Mouse (Mus musculus) gonadal fat pad, adult 2 months (tissue): ENCODE data around the gene Lrg1. TPM values are rescaled to one million over a fixed set of nuclear protein-coding genes. Genes with fewer than 3 reads are reported as not detected.

ENCODE experiments used
- DNase-seq: peaks from one replicate; pipeline ENCODE4 v3.0.0-alpha.2; 2012; ENCODE audit warnings: low read depth
- polyA plus RNA-seq: library from polyadenylated mRNA; depleted of rRNA; stranded (reverse); fragments of >200 nt; gene quantifications from 2 replicates; pipeline ENCODE4 v1.2.3, GENCODE M21; 2012

Lrg1 gene
- polyA plus RNA-seq, 1 experiment: 347 TPM

- DNase-seq: no peak
These were observed 14.8 kb upstream of the Lrg1 start for GRCm38 (mm10) chr17:56136558-56136957.

- DNase-seq: no peak
These were observed 12.7 kb upstream of the Lrg1 start for GRCm38 (mm10) chr17:56134463-56134971.

GRCm38 (mm10) chr17:56133457-56134363, 11.9 kb upstream of the Lrg1 start:
- DNase-seq: no peak

- no peak for DNase-seq
These were observed 10.9 kb upstream of the Lrg1 start for GRCm38 (mm10) chr17:56132661-56133060.

- DNase-seq: no peak
These were observed 10.0 kb upstream of the Lrg1 start for GRCm38 (mm10) chr17:56131814-56132213.

- DNase-seq: no peak
These were observed 9.3 kb upstream of the Lrg1 start for GRCm38 (mm10) chr17:56131136-56131535.

- DNase-seq: no peak
These were observed 6.4 kb upstream of the Lrg1 start for GRCm38 (mm10) chr17:56128246-56128645.

- no peak for DNase-seq
These were observed 4.4 kb upstream of the Lrg1 start for GRCm38 (mm10) chr17:56126175-56126574.

GRCm38 (mm10) chr17:56125276-56125630, 3.5 kb upstream of the Lrg1 start:
- DNase-seq: no peak

- no peak for DNase-seq
These were observed 2.8 kb upstream of the Lrg1 start for GRCm38 (mm10) chr17:56124377-56125275.

GRCm38 (mm10) chr17:56123681-56124340, 2.0 kb upstream of the Lrg1 start:
- DNase-seq: no peak

- DNase-seq: no peak
These were observed 1.4 kb upstream of the Lrg1 start for GRCm38 (mm10) chr17:56123161-56123560.

GRCm38 (mm10) chr17:56119981-56120880, 1.6 kb downstream of the Lrg1 start:
- DNase-seq: no peak

- DNase-seq: no peak
These were observed 2.4 kb downstream of the Lrg1 start for GRCm38 (mm10) chr17:56119431-56119830.

GRCm38 (mm10) chr17:56117251-56117710, 4.5 kb downstream of the Lrg1 start, which contains the start of gene Plin5:
Plin5 (minus strand) TSS chr17:56117596.
- no peak for DNase-seq

- no peak for DNase-seq
These were observed 5.6 kb downstream of the Lrg1 start for GRCm38 (mm10) chr17:56116193-56116592.

GRCm38 (mm10) chr17:56112743-56113142, 9.1 kb downstream of the Lrg1 start:
- DNase-seq: no peak

- no peak for DNase-seq
These were observed 9.9 kb downstream of the Lrg1 start for GRCm38 (mm10) chr17:56111864-56112263.

GRCm38 (mm10) chr17:56111021-56111420, 10.8 kb downstream of the Lrg1 start:
- no peak for DNase-seq

GRCm38 (mm10) chr17:56110571-56110970, 11.2 kb downstream of the Lrg1 start:
- DNase-seq: no peak
